Mouse (Mus musculus): ENCODE measurements at regions not wholly inside any gene's neighbourhood (a gene's known extent, or its start where the extent isn't known, plus 50 kb on each side); places are given as distances from the start of the nearest gene placed in this dataset.

DNA sequence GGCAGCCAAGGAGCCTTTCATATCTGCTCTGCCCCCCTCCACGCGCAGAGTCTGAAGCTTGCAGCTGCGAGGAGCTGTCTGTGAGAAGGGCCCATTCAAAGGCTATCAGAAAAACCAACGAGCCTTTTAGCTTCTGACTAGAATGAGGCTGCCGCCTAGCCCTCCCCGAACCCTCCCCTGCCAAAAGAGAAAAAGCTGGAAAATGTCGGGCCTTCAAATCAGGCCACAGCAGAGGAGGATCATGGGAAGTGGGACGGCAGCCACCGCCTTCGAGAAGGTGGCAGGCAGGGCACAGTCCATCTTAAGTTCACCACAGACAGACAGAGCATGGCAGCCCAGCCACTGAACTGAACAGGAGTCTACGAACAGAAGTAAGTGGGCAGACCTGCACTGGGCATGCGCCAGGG is 108.6 kb upstream of the Igsf21 start:
- 72% methylated on average over 12 of the region's 12 CpGs for WGBS
- H3K9me3 ChIP-seq, result no peaks in the 10 kb centered on the region
- H3K27ac ChIP-seq, result no peak overlapping the region
- H3K4me1 ChIP-seq, result no peaks in the 10 kb centered on the region
- no peak overlapping the region for H3K4me2 ChIP-seq
- H3K27me3 ChIP-seq, result no peaks in the 10 kb centered on the region
- H3K9ac ChIP-seq, result no peak overlapping the region
- no peak for ATAC-seq (ENCODE audit: insufficient number of reproducible peaks, low FRiP score, low TSS enrichment, low read depth)
- no peaks in the 10 kb centered on the region for H3K36me3 ChIP-seq
- H3K4me3 ChIP-seq, result no peak overlapping the region

DNA sequence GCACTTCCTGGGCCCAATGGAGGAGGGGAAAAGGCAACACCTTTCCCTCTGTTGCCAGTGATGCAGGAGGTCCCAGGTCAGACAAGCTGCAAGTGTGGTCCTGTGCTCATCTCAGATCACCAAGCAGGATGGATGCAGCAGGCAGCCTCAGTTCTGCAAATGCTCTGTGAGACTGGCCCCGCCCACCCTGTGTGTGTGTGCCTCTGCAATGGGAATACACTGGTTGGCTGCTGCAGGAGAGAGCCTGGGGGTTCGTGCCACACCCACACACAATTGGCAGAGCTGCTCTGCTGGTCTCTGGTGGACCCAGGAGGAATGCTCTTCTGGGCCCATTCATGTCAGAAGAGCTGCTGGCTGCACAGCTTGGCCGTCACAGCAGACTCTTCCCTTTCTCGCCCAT is 102.2 kb upstream of the Igsf21 start:
- no peaks in the 10 kb centered on the region for H3K36me3 ChIP-seq
- no peak overlapping the region for H3K27ac ChIP-seq
- H3K4me1 ChIP-seq, result no peaks in the 10 kb centered on the region
- 51% methylated on average over 4 of the region's 4 CpGs for WGBS
- ATAC-seq (ENCODE audit: insufficient number of reproducible peaks, low FRiP score, low TSS enrichment, low read depth), result no peak
- no peak overlapping the region for H3K4me2 ChIP-seq
- no peaks in the 10 kb centered on the region for H3K27me3 ChIP-seq
- no peaks in the 10 kb centered on the region for H3K9me3 ChIP-seq
- no peak overlapping the region for H3K4me3 ChIP-seq
- no peak overlapping the region for H3K9ac ChIP-seq

DNA sequence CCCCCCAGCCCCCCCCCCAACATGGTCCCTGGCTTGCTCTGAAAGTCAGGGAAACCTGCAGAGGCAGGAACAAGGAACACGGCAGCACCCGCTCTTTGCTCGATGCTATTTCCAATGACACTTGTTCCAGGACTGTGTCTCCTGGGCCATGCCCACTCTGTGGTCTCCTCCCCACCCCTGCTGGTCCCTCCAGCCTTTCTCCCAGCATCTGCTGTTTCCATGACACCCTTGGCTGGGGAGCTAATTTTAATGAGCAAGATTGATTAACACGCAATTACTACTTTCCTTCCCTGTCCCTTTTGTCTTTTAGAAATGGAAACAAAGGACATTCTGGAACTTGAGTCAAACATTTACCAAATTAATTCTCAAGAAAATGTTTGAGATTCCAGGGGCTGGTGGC is 83.6 kb upstream of the Igsf21 start:
- ATAC-seq (ENCODE audit: insufficient number of reproducible peaks, low FRiP score, low TSS enrichment, low read depth), result no peak
- H3K9ac ChIP-seq, result no peak overlapping the region
- no peaks in the 10 kb centered on the region for H3K27me3 ChIP-seq
- H3K4me2 ChIP-seq, result no peak overlapping the region
- no peak overlapping the region for H3K27ac ChIP-seq
- no peaks in the 10 kb centered on the region for H3K36me3 ChIP-seq
- H3K9me3 ChIP-seq, result no peaks in the 10 kb centered on the region
- no peaks in the 10 kb centered on the region for H3K4me1 ChIP-seq
- WGBS, result 91% methylated on average over 4 of the region's 4 CpGs
- no peak overlapping the region for H3K4me3 ChIP-seq

DNA sequence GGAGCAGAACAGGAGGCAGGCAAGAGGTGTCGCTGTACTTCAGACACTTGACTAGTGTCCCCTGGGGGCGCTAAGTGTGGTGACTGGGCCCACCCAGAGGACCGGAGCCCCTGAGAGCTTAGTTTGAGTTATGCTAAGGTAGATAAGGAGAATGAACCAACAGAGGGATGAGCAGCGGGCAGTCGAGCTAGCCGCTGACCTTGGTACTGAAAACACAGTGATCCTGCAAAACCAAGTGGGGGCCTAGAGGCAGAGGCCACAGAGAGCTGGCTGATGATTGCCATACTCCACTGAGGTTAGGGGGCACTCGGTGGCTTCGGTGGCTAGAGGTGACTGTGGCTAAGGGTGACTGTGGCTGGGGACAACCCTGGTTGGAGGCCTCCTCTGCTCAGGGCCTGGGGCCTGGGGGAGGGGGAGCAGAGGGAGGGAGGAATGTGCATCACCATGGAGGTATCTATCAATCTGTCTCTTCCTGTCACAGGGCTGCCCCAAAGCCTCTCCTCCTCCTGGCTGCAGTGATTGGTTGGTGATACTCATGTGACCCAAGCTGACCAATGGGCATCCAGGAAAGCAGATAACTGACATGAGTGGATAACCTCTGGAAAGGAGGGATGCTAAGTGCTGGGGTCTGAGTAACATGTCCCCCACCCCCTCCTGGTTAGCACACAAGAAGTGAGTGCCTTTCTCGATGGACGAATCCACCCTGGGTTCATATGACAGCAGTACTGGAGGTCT is 80.3 kb upstream of the Igsf21 start:
- H3K27me3 ChIP-seq, result no peaks in the 10 kb centered on the region
- H3K36me3 ChIP-seq, result no peaks in the 10 kb centered on the region
- H3K4me3 ChIP-seq, result no peak overlapping the region
- no peaks in the 10 kb centered on the region for H3K4me1 ChIP-seq
- H3K4me2 ChIP-seq, result no peak overlapping the region
- WGBS, result 24% methylated on average over 10 of the region's 10 CpGs
- H3K9me3 ChIP-seq, result no peaks in the 10 kb centered on the region
- H3K9ac ChIP-seq, result no peak overlapping the region
- no peak for ATAC-seq (ENCODE audit: insufficient number of reproducible peaks, low FRiP score, low TSS enrichment, low read depth)
- H3K27ac ChIP-seq, result no peak overlapping the region

DNA sequence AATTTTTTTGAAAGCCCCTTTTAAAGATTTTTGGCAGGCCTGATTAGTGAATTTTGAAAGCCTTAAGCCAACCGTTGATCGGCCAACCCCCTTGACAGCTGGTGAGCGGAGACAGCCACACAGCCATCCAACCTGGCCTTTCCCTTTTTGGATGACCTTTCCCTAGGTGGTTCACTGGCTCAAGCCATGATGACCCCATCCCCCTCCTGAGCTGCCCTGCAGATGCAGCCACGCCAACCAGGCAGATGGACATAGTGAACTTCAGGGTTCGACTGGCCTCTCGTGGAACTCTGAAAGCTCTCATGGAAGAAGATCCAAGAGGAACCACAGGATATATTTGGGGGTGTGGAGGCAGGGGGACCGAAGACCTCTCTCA is 79.1 kb upstream of the Igsf21 start:
- WGBS, result 84% methylated on average over 7 of the region's 7 CpGs
- no peak overlapping the region for H3K4me3 ChIP-seq
- H3K27ac ChIP-seq, result no peak overlapping the region
- H3K4me1 ChIP-seq, result no peaks in the 10 kb centered on the region
- no peaks in the 10 kb centered on the region for H3K27me3 ChIP-seq
- no peaks in the 10 kb centered on the region for H3K36me3 ChIP-seq
- ATAC-seq (ENCODE audit: insufficient number of reproducible peaks, low FRiP score, low TSS enrichment, low read depth), result no peak
- H3K9ac ChIP-seq, result no peak overlapping the region
- H3K9me3 ChIP-seq, result no peaks in the 10 kb centered on the region
- H3K4me2 ChIP-seq, result no peak overlapping the region

DNA sequence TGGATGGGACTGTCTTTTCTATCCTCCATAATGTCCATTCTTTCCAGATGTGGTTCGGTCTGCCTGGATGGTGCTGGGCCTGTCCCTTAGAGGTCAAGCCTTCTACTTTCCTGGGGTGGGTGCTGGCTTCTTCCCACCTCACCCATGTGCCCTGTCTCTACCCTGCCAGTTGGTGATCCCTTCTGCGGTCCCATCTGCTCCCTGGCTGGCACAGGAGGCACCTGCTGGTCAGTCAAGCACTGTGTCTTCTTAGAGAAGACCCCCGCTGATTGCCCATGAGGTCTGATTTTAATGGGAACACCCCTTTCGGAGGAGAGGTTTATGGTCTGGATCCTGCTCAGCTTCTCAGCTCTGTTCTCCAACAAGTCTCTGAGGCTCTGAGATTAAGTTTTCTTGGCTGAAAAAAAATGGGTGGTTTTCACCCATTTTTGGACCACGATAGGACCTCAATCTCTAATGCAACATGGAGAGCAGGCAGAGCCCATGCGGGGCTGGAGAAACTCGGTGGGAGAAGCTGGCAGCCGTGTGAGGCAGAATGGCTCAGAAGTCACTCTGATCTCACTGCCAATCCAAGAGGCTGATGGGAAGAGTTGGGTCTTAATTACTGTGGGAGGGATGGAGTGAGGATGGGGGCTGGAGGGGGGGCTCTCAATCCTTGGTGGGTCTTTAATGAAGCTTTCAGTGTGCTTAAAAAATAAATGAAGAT is 78.5 kb upstream of the Igsf21 start:
- ATAC-seq (ENCODE audit: insufficient number of reproducible peaks, low FRiP score, low TSS enrichment, low read depth), result no peak
- WGBS, result 85% methylated on average over 8 of the region's 8 CpGs
- H3K4me2 ChIP-seq, result no peak overlapping the region
- no peak overlapping the region for H3K9ac ChIP-seq
- no peaks in the 10 kb centered on the region for H3K4me1 ChIP-seq
- no peak overlapping the region for H3K4me3 ChIP-seq
- no peaks in the 10 kb centered on the region for H3K36me3 ChIP-seq
- H3K27me3 ChIP-seq, result no peaks in the 10 kb centered on the region
- H3K9me3 ChIP-seq, result no peaks in the 10 kb centered on the region
- no peak overlapping the region for H3K27ac ChIP-seq

DNA sequence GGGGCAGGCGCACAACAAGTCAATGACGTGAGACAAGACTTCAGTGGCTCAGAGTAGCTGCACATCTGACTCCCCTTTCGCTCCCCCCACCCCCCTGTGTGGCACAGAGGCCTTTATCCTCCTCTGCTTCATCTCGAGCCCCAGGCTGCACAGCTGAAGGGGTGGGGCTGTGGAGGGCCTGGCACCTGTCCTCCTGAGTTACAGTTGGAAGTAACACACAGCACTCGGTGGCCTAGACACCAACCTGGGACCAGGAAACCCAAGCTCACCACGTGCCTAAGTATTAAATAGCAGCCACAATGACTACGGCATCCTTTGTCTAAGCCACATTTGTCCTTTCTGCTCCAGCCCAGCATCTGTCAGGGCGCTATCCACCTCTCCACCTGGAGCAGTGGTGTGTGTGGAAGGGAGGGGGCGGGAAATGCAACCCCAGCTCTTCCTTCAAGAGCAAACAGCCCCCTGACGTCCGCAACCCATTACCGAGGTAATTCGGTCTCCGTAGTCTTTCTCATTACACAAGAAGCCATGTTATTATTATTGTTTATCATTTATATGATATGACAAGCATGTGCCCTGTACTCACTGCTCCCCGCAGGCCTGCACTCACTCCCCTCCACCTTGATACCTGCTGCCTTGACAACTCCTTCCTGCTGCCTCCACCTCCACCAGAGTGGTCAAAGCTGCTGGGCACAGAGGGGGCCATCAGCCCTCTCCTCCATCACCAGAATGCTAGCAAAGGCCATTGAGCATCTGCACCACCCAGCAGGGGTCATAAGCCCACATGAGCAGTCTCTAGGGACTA is 73.7 kb upstream of the Igsf21 start:
- H3K4me2 ChIP-seq, result no peak overlapping the region
- no peaks in the 10 kb centered on the region for H3K4me1 ChIP-seq
- WGBS, result 73% methylated on average over 15 of the region's 15 CpGs
- no peaks in the 10 kb centered on the region for H3K9me3 ChIP-seq
- no peaks in the 10 kb centered on the region for H3K27me3 ChIP-seq
- no peaks in the 10 kb centered on the region for H3K36me3 ChIP-seq
- no peak overlapping the region for H3K27ac ChIP-seq
- H3K4me3 ChIP-seq, result no peak overlapping the region
- no peak for ATAC-seq (ENCODE audit: insufficient number of reproducible peaks, low FRiP score, low TSS enrichment, low read depth)
- H3K9ac ChIP-seq, result no peak overlapping the region

DNA sequence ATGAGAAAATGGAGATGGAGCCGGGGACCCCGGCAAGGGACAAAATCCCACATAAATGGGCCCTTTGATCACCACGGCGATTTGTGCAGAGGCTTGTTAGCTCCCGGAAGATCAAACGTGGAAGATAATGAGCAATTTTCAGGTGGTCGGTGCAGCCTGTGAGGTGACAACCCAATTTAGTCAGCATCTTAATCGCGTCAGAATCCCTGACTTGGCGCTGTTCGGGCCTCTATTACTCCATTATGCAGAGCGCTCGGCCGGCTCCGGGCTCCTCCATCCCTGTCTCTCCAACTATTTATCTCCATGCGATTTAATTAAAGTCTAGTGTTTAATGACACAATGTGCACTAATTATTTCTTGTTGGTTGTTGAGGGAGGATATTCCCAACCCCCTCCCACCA is 66.1 kb upstream of the Igsf21 start:
- WGBS, result 71% methylated on average over 16 of the region's 16 CpGs
- no peaks in the 10 kb centered on the region for H3K9me3 ChIP-seq

DNA sequence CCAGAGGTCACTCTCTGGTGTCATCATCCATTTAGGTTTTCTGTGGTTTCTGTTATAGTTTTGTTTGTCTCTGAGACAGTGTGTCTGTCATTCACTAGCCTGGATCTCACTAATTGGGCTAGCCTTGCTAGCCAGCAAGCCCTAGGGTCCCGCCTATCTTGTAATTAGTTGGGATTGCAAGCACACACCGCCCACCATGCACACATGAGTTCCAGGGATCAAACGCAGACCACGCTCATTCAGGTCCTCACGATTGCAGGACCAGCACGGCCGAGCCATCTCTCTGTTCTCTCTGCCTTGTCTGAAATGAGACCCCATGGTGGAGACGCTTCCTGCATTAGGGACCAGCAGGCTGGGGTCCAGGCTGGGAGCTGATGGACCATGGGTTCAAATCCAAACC is 60.9 kb upstream of the Igsf21 start:
- ATAC-seq (ENCODE audit: insufficient number of reproducible peaks, low FRiP score, low TSS enrichment, low read depth), result no peak
- WGBS, result 81% methylated on average over 8 of the region's 8 CpGs
- H3K4me1 ChIP-seq, result no peaks in the 10 kb centered on the region

More for the DNA sequence above, 66.1 kb upstream of the Igsf21 start:
- no peak overlapping the region for H3K4me2 ChIP-seq
- no peak overlapping the region for H3K4me3 ChIP-seq
- ATAC-seq (ENCODE audit: insufficient number of reproducible peaks, low FRiP score, low TSS enrichment, low read depth), result no peak
- H3K36me3 ChIP-seq, result no peaks in the 10 kb centered on the region
- no peaks in the 10 kb centered on the region for H3K4me1 ChIP-seq
- no peak overlapping the region for H3K9ac ChIP-seq
- H3K27ac ChIP-seq, result no peak overlapping the region
- H3K27me3 ChIP-seq, result no peaks in the 10 kb centered on the region

DNA sequence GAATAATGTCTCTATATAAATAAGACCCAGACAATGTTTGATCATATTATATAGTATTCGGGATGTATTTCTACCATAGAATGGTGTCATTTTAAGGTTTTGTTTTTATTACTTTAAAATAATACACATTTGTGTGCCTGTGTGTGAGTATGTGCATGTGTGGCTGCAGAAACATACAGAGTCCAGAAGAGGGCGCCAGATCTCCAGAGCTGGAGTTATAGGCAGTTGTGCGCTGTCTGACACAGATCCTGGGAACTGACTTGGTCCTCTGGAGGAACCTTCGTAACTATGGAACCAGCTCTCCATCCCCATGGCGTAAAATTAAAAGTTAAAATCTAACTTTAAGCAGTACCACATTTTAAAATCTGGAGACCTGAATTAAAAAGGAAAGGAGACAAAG is 58.4 kb upstream of the Igsf21 start:
- H3K9ac ChIP-seq, result no peak overlapping the region
- no peak for ATAC-seq (ENCODE audit: insufficient number of reproducible peaks, low FRiP score, low TSS enrichment, low read depth)
- H3K36me3 ChIP-seq, result no peaks in the 10 kb centered on the region
- no peak overlapping the region for H3K4me3 ChIP-seq
- no peak overlapping the region for H3K27ac ChIP-seq
- no peaks in the 10 kb centered on the region for H3K9me3 ChIP-seq
- no peaks in the 10 kb centered on the region for H3K27me3 ChIP-seq
- 82% methylated on average over 5 of the region's 5 CpGs for WGBS
- H3K4me1 ChIP-seq, result no peaks in the 10 kb centered on the region
- H3K4me2 ChIP-seq, result no peak overlapping the region

More for the DNA sequence above, 60.9 kb upstream of the Igsf21 start:
- no peak overlapping the region for H3K9ac ChIP-seq
- no peaks in the 10 kb centered on the region for H3K36me3 ChIP-seq
- H3K27me3 ChIP-seq, result no peaks in the 10 kb centered on the region
- H3K4me3 ChIP-seq, result no peak overlapping the region
- H3K4me2 ChIP-seq, result no peak overlapping the region
- H3K9me3 ChIP-seq, result no peaks in the 10 kb centered on the region
- no peak overlapping the region for H3K27ac ChIP-seq

DNA sequence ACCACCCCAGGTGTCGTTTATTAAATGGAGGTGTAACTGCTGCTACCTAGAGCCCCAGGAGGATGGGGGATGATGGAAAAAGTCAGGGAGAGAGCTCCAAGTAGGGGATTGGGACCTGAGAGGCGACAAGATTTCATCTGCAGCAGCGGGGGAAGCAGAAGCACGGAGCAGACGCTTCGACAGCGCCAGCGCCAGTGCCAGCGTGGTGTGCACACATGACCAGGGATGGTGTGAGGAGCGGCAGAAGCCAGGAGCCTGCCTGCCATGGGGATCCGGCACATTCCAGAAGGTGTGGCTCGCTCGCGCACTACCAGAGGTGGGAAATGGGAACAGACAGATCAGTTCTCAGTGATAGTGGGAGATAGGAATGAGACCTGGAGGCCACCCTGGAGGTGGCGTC is 55.1 kb upstream of the Igsf21 start:
- Histone ChIP-seq H3K4me2 (no peak overlapping the region), H3K4me3 (no peak overlapping the region), H3K27ac (no peak overlapping the region), H3K9ac (no peak overlapping the region), H3K27me3 (no peaks in the 10 kb centered on the region), H3K4me1 (no peaks in the 10 kb centered on the region), H3K36me3 (no peaks in the 10 kb centered on the region), H3K9me3 (no peaks in the 10 kb centered on the region)
- 82% methylated on average over 15 of the region's 15 CpGs for WGBS
- no peak for ATAC-seq (ENCODE audit: insufficient number of reproducible peaks, low FRiP score, low TSS enrichment, low read depth)

DNA sequence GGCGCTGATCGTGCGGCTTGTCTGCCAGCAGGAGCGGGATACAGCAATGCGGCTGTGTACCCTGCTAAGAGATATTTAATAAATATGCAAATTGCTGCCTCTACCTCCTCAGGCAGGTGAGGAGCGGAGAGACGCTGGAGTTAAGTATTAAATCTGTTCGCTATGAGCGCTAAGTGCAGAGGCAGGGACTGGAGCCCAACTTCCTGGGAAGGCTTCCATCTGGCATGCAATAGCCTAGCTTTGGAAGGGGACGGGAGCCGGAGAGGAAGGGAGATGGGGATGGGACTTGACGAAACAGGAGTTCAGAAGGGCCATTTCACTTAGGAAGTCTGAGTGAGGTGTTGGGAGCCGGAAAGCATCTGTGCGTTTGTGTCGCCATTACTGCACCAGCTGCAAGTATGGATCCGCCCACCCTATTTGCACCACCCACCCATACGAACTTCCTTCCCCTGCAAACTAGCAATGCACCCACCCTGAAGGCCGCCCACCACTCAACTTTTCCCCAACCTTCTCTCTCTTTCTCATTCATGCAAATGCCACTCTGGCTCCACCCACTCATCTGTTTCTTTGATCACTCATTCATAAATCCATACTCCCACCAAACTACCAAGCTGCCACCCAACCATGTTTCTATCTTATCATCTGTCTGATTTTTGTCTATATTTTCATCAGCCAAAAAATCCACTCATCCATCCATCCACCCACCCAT is 51.5 kb upstream of the Igsf21 start:
- Histone ChIP-seq H3K9ac (no peak overlapping the region), H3K27me3 (no peaks in the 10 kb centered on the region), H3K36me3 (no peaks in the 10 kb centered on the region), H3K27ac (no peak overlapping the region), H3K4me1 (no peaks in the 10 kb centered on the region), H3K9me3 (no peaks in the 10 kb centered on the region), H3K4me3 (no peak overlapping the region), H3K4me2 (no peak overlapping the region)
- 78% methylated on average over 18 of the region's 18 CpGs for WGBS
- ATAC-seq (ENCODE audit: insufficient number of reproducible peaks, low FRiP score, low TSS enrichment, low read depth), result no peak

Data from limb, embryonic 15.5 days (tissue).